Mouse (Mus musculus): ENCODE results near the gene Fbxl19.
A peak's percentile ranks its signal among the peaks of the same experiment; 100 is the strongest.

Gene Fbxl19

DNA sequence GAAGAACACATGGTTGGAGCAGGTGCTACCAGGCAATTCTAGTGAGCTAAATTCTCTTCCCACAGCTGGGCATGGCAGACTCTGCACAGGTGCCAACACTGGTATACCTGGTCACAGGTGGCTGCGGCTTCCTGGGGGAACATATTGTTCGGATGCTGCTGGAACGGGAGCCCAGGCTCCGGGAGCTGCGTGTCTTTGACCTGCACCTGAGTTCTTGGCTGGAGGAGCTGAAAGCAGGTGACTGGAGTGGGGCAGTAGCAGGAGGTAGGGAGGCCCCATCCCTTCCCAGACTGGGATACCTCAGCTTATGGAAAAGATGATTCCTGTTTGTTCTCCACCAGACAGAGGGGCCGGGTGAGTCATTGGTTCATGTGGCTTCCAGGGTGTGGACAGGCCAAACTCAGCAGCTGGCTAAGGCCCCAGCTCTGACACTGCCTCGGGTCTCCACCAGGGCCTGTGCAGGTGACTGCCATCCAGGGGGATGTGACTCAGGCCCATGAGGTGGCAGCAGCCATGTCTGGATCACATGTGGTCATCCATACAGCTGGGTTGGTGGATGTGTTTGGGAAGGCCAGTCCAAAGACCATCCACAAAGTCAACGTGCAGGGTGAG lies 56.8 kb downstream of the Fbxl19 start:
- DNase-seq (ENCODE audit: low spot score) = no peak

DNA sequence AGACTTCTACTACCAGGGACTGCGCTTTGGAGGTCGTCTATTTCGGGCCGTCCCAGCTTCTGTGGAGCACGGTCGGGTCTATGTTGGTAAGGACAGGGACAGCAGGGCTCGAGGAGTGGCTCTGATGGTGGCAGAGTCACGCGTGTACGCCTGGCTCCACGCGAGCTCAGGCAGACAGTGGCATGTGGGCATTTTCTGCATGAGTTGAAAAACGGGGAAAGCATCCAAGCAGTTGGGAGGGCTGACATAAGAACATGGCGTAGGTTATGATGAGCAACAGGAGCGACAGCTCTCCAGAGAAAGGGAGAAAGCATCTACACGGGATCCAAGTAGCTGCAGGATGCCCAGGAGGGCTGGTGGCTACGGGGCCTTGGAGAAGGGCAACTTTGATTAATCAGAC lies 58.0 kb downstream of the Fbxl19 start:
- no peak for DNase-seq (ENCODE audit: low spot score)

DNA sequence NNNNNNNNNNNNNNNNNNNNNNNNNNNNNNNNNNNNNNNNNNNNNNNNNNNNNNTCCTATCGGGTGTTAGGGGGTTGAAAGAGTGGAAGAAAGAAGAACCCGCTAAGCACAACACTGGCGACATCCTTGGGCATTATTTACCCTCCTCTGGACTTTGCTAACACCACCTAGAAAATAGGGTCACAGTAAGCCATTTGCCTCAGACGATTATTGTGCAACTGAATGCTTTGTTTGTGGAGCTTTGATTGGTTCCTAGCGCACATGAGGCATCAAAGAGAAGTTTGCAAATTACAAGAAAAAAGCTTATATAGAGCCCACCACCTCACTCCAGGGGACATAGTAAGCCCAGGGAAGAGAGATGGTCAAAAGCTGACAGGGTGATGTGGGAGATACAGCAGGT lies 64.5 kb downstream of the Fbxl19 start:
- DNase-seq (ENCODE audit: low spot score) = no peak

DNA sequence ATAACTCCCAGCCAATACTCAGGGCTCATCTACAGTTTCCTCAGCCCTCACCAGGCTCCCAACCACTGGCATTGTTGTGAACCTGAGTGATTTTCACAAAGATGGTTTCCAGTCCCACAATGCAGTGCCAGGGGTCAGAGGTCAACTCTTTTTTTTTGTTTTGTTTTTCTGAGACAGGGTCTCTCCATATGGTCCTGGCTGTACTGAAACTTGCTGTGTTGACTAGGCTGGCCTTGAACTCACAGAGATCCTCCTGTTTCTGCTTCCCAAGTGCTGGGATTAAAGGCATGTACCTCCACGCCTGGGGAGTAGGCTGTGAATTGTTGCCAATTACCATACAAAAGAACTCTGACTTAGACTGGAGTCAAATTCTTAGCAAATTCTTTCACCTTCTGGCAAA lies 65.5 kb downstream of the Fbxl19 start:
- DNase-seq (ENCODE audit: low spot score) = no peak

DNA sequence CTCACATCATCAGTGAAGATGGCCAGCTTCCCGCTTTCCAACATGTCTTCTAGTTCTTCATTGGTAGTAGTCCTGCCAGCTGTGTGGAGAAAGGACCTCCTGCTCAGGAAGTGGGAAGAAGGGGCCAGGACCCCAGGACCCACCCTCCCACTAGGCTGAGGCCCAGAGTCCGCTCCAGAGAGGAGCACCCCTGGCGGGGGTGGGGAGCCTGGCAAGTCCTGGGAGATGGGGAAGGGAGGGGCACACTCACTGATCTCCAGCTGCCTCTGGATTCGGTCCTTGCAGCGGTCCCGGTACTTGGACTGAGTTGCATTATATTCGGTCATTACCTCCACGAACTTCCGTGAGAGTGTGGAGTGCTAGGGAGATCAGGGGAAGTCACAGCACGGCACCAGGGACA lies 66.3 kb downstream of the Fbxl19 start:
- no peak for DNase-seq (ENCODE audit: low spot score)

DNA sequence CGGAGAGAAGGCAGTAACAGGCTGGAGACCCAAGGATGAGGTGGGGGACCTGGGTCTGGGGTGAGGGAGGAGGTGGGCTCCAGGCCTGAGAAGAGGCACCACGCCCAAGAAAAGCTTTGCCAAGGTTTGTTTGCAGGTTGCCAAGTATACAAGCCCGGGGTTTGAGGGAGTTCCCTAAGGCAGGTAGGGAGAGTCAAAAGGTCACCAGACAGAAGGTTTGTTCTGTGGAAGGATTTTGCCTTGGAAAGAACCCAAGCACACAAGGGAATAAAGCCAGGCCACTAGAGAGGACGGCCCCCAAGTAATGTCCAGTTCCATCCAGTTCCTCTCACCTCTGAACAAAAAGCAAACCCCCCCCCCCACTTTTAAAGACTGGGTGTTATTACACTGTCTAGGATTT lies 66.9 kb downstream of the Fbxl19 start:
- DNase-seq (ENCODE audit: low spot score) = no peak

DNA sequence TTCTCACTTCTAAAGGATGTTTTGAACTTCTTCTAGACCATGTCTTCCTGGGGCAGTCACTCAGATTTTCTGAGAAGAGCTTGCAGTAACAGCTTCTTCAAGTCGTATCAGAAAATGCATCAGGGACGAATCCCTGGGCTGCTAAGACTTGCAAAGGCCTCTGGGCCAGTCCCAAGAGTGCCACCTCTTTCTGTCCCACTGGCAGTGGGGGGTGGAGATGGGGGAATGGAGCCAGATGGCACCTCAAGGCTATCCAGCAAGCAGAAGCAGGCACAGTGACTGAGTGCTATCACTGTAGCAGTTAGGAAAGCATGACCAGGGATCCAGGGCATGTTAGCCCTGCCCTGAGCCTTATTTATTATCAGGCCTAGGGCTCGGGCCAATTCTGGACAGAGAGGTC lies 67.9 kb downstream of the Fbxl19 start:
- no peak for DNase-seq (ENCODE audit: low spot score)

DNA sequence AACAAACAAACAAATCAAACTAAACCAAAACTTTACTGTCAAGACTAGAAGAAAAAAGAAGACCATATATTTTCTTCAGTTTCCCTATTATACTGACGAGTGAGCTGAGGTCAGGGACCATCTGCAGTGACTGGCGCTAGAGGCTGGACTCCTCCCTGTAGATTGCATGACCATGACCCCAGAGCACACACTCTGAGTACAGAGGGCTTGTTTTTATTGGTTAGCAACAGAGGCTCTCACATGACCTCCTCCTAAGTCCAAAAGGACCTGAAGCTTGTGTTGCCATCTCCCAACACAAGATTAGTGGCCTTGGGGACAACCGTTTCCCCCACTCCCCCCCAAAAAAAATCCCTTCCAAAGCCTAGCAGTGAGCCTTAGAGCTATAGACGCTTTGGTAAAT lies 69.5 kb downstream of the Fbxl19 start:
- DNase-seq (ENCODE audit: low spot score) = no peak

DNA sequence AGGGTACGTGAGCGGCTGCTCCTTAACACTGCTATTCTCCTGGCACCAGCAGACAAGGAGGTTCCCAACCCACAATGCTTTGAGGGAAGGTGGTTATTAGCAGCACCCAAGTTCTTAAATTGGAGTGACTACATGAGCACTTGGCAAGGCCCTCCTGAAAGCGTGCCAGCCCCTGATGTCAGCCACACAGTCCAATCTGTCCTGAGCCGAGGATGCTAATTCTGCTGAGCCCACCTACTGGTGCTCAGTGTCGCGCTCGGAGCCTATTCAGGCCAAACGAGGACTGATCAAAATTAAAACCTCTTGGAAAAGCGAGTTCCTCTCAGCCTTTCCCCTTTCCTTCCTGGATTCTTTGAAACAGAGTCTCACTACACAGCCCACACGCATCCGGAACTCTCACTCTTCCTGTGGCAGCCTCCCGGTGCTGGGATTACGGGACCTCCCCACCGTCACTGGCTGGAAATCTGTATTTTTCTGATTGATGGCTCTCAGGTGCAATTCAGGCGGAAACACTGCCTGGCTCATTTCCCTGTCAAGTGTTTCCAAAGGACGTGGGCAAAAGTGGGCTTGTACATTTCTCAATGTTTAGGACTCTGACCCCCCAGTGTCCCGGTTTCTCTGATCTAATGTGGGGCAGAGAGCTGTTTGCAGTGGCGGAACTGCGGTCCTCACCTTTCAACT lies 70.0 kb downstream of the Fbxl19 start:
- DNase-seq (ENCODE audit: low spot score) = no peak

DNA sequence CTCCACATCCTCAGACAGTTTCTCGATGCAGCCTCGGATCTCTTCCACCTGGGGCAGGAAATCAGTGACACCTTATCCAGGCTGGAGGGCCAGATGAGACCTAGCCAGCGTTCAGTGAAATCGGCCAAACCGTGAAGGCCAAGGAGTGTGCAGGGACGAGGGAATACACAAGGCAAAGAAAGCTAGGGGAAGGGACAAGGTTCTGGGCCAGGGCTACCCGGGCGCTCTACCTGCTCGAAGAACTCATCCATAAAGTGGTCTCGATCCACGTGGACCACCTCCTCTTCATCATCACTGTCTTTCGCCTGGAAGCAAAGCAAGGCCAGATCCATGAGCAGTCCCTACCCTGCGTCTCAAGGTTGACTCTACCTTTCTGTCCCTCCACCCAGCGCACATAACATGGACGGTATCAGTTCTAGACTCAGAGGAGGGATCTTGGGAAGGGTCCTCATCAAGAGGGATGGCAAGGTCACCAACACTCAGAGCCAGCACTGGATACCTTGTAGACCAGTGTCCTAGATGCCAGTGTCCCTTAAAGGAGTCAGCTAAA lies 70.8 kb downstream of the Fbxl19 start:
- DNase-seq (ENCODE audit: low spot score) = no peak

DNA sequence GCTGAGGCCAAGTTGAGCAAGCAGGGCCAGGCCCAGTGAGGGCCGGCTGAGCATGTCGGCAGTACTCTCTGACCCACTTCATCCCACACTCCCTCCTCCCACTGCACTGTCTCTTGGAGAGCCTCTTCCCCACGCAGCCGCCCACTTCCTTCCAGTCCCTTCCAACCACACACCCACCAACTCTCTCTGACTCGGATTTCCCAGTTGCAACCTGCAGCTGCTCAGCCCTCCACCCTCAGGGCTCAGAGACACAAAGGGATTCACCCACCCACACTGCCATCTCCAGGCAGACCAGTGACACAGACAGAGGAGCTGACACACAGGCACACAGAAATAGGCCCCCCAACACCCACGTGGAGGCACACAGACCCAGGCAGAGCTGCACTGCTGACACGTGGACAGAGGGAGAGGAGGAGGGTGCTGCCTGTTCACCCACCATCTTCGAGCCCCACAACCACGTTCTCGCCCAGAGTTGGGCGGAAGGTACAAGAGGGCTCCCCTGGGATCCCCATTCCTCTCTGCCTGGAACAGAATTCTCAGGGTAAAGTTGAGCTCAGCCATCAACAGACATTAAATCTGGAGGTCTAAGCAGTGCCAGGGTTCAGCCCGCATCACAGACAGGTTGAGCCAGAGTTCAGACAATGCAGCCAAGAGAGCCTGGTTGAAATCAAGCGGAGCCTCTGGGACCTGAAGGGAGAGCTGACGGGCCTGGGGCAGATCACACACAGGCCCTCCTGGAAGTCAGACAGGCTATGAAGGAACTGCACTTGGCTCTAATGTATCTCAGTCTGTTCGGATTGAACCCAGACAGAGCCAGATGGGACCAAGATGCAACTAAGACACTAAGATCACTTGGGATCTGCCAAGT lies 71.8 kb downstream of the Fbxl19 start:
- DNase-seq (ENCODE audit: low spot score) = peak; percentile 19

DNA sequence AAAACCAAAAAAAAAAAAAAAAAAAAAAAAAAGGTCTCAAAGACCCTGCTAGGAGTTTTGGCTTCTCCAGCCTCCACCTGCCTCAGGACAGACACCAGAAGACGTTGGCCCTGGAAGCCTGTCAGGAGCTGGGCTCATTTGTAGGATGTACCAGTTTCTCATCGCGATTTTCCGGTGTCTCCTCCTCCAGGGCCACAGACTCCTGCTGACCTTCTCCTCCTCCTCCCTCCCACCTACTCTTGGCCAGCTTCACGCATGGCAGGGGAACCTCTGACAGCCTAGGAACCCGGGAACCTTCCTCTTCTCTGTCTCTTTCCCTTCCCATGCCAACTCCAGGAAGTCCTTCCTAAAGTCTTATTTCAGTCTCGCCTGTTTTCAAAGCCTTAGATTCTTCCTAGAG lies 72.7 kb downstream of the Fbxl19 start:
- no peak for DNase-seq (ENCODE audit: low spot score)

DNA sequence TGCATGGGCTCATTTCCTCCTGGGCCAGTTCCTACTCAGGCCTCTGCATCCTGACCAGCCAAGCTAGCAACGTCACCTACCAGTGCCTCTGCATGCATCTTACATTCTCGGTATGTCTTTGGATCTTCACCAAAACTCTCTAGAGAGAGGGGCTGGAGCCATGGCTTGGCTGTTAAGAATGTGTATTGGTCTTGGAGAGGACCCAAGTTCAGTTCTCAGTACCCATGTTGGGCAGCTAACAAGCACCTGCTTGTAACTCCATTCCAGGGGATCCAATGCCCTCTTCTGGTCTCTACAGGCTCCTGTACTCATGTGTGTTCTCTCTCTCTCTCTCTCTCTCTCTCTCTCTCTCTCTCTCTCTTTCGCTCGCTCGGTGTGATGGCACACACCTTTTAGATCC lies 73.4 kb downstream of the Fbxl19 start:
- no peak for DNase-seq (ENCODE audit: low spot score)

Data from embryo, embryonic 10 days (tissue).